ENCODE assay signal across 8 mouse cellular contexts in genomic region chr9:40531027-40531621, GRCm38 (mm10). TPM values are rescaled to one million over a fixed set of nuclear protein-coding genes. Genes with fewer than 3 reads are reported as not detected.
DNase-seq lines count a peak whose midpoint lies in the region; ATAC-seq and TF ChIP-seq lines count a peak whose summit lies in the region.

Gene Gramd1b, minus strand, starts transcription at chr9:40531383.

- no peak for TF ChIP-seq CTCF in heart, adult 2 months (IDR thresholded peaks at IDR 0.05)
- no peak for TF ChIP-seq CTCF in kidney, adult 2 months (conservative IDR thresholded peaks at IDR 0.05; ENCODE audit: insufficient read depth, insufficient read length, low read depth, low read length)

- H3K9me3 ChIP-seq in liver, embryonic 13.5 days (replicated peaks), result no peaks in the 10 kb centered on the region
- no peaks in the 10 kb centered on the region for H3K9me3 ChIP-seq in neural tube, embryonic 15.5 days (replicated peaks)

- TF ChIP-seq POLR2A in heart, adult 2 months (IDR thresholded peaks at IDR 0.05; ENCODE audit: insufficient read depth, low read depth, low read length), result no peak; the same call in 1 of the 2 replicates
- no peak for TF ChIP-seq POLR2A in kidney, adult 2 months (IDR thresholded peaks at IDR 0.05; ENCODE audit: low read depth, low read length)

- intact Hi-C loops in heart, adult 2 months (cut with DNase I), result no loop called here

- no peak for TF ChIP-seq EP300 in heart, adult 2 months (IDR thresholded peaks at IDR 0.05; ENCODE audit: insufficient read depth, low read depth, low read length)

- peak within 1 kb of the TSS; percentile 62 for H3K9ac ChIP-seq in heart, adult 2 months (ENCODE audit: low read depth, low read length)
- no peak within 1 kb of the TSS for H3K9ac ChIP-seq in liver, embryonic 13.5 days
- H3K9ac ChIP-seq in neural tube, embryonic 15.5 days (replicated peaks), result peak within 1 kb of the TSS; percentile 67

- H3K27me3 ChIP-seq in heart, adult 2 months (ENCODE audit: control insufficient read depth, insufficient read depth, low read length), result no peaks in the 10 kb centered on the region
- no peaks in the 10 kb centered on the region for H3K27me3 ChIP-seq in kidney, adult 2 months (replicated peaks; ENCODE audit: control insufficient read depth, insufficient read depth, low read length)
- peaks cover 22% of the 10 kb centered on the region for H3K27me3 ChIP-seq in liver, embryonic 13.5 days
- H3K27me3 ChIP-seq in neural tube, embryonic 15.5 days (replicated peaks), result no peaks in the 10 kb centered on the region

- H3K4me3 ChIP-seq in heart, adult 2 months, result peak within 1 kb of the TSS; percentile 43
- H3K4me3 ChIP-seq in kidney, adult 2 months (ENCODE audit: insufficient read depth, low read depth, low read length), result peak within 1 kb of the TSS; percentile 21; the same call in 1 of the 2 replicates
- peak within 1 kb of the TSS; percentile 41 for H3K4me3 ChIP-seq in liver, embryonic 13.5 days (replicated peaks)
- peak within 1 kb of the TSS; percentile 62 for H3K4me3 ChIP-seq in neural tube, embryonic 15.5 days (replicated peaks)

- no peaks in the 10 kb centered on the region for H3K36me3 ChIP-seq in heart, adult 2 months (ENCODE audit: control insufficient read depth, insufficient read depth, low read length)
- no peaks in the 10 kb centered on the region for H3K36me3 ChIP-seq in kidney, adult 2 months (ENCODE audit: control insufficient read depth, insufficient read depth, low read length)
- H3K36me3 ChIP-seq in liver, embryonic 13.5 days, result no peaks in the 10 kb centered on the region
- H3K36me3 ChIP-seq in neural tube, embryonic 15.5 days, result no peaks in the 10 kb centered on the region

- no peaks in the 10 kb centered on the region; the same call in 1 of the 2 replicates for H3K4me1 ChIP-seq in heart, adult 2 months (ENCODE audit: control insufficient read depth, insufficient read depth, low read length)
- H3K4me1 ChIP-seq in kidney, adult 2 months (ENCODE audit: control insufficient read depth, insufficient read depth, low read length), result no peaks in the 10 kb centered on the region
- H3K4me1 ChIP-seq in liver, embryonic 13.5 days (replicated peaks), result no peaks in the 10 kb centered on the region
- peaks cover 9% of the 10 kb centered on the region for H3K4me1 ChIP-seq in neural tube, embryonic 15.5 days

- peak within 1 kb of the TSS; percentile 52 for H3K4me2 ChIP-seq in liver, embryonic 13.5 days
- H3K4me2 ChIP-seq in neural tube, embryonic 15.5 days, result peak within 1 kb of the TSS; percentile 94

- no peak within 1 kb of the TSS for H3K27ac ChIP-seq in heart, adult 2 months
- no peak within 1 kb of the TSS for H3K27ac ChIP-seq in kidney, adult 2 months (ENCODE audit: insufficient read depth, low read depth, low read length)
- H3K27ac ChIP-seq in liver, embryonic 13.5 days, result no peak within 1 kb of the TSS
- H3K27ac ChIP-seq in neural tube, embryonic 15.5 days (replicated peaks), result 0 out of 2 replicates have a peak within 1 kb of the TSS, but pooled peaks have one; percentile 41

- no peaks in the 10 kb centered on the region for H3K79me2 ChIP-seq in heart, adult 2 months (replicated peaks; ENCODE audit: control insufficient read depth, insufficient read depth, low read length)

- peak; percentile 2 for DNase-seq in thymus, postnatal 25 days
- no peak for DNase-seq in thymus, postnatal 0 days (ENCODE audit: low spot score)
- DNase-seq in embryo, embryonic 10.5 days (ENCODE audit: low spot score), result peak; percentile 56
- DNase-seq in heart, adult 2 months, result peak; percentile 27 to 31
- DNase-seq in kidney, adult 2 months, result peak; percentile 11
- DNase-seq in liver, embryonic 13.5 days, result no peak
- DNase-seq in spleen, postnatal 4 days (ENCODE audit: low spot score in 2 of 2), result no peak

- 2% methylated on average over 40 of the region's 40 CpGs for WGBS in heart, adult 2 months
- whole genome bisulfite sequencing in kidney, adult 2 months, result 3% methylated on average over 40 of the region's 40 CpGs
- 5% methylated on average over 40 of the region's 40 CpGs for WGBS in liver, embryonic 13.5 days (ENCODE audit: insufficient replicate concordance)
- under 1% methylated on average over 40 of the region's 40 CpGs for WGBS in neural tube, embryonic 15.5 days

- peak; percentile 65 for ATAC-seq in liver, embryonic 13.5 days (ENCODE audit: low read depth)
- ATAC-seq in neural tube, embryonic 15.5 days (ENCODE audit: low FRiP score), result peak; percentile 82

RNA-seq across cellular contexts. Expression of gene Gramd1b, which starts in this region (rescaled TPM):
- polyA plus RNA-seq in thymus, postnatal 0 days (2015; fragmentation: Nextera tagmentation; extraction: Ambion mirVana), result 4.3 and 6.1 TPM in 2 replicates
- 10 to 100 TPM; 17.3 to 25.0 TPM for total RNA-seq in heart, adult 2 months (2021)
- 16.9 and 29.1 TPM in 2 replicates for polyA plus RNA-seq in heart, adult 2 months (2012; rRNA removed)
- polyA plus RNA-seq in kidney, adult 2 months (2012; rRNA removed), result 210 and 285 TPM in 2 replicates
- polyA plus RNA-seq in liver, embryonic 13.5 days (2015; fragmentation: Nextera tagmentation; extraction: Ambion mirVana), result 0.44 and 0.78 TPM in 2 replicates
- polyA plus RNA-seq in neural tube, embryonic 15.5 days (2015; fragmentation: Nextera tagmentation; extraction: Ambion mirVana), result 14.0 and 16.3 TPM in 2 replicates

Comparison
In these comparisons a context has a peak if more than half of its experiments do, and no peak if none do; other contexts are left out.
1. DNase-seq: peak in thymus, postnatal 25 days (single experiment), embryo, embryonic 10.5 days (single experiment), heart, adult 2 months (2 of 2) and kidney, adult 2 months (single experiment); none in thymus, postnatal 0 days (single experiment), liver, embryonic 13.5 days (single experiment) and spleen, postnatal 4 days (0 of 2).
2. Peak in ATAC-seq, H3K4me3 ChIP-seq and H3K4me2 ChIP-seq in liver, embryonic 13.5 days; RNA of the gene not detected or under 1 TPM.
3. Peak in every context shown above with its lines, with median percentiles within 50 percentile points of each other: H3K4me3 ChIP-seq.